Mouse (Mus musculus) liver, adult 2 months (tissue): ENCODE data around the gene Srbd1. TPM values are rescaled to one million over a fixed set of nuclear protein-coding genes. Genes with fewer than 3 reads are reported as not detected.
A peak's percentile ranks its signal among the peaks of the same experiment; 100 is the strongest.

Experiments
- DNase-seq: peaks from one replicate; pipeline ENCODE4 v3.0.0-alpha.2; 2011; ENCODE audit warnings: low read depth, low spot score; ENCODE audit errors: extremely low read depth
- H3K27ac ChIP-seq: fragments of 200-500 bp; replicated peaks from 2 replicates; pipeline ENCODE4 v1.5.1; 2012; ENCODE audit warnings: low read depth, mild to moderate bottlenecking, control low read depth, inconsistent platforms, low read length; ENCODE audit not compliant: insufficient read depth
- H3K27me3 ChIP-seq: fragments of 200-500 bp; 2 replicates; pipeline ENCODE4 v1.6.1; 2012; ENCODE audit warnings: mild to moderate bottlenecking, moderate library complexity, low read length, inconsistent platforms; ENCODE audit not compliant: control insufficient read depth, insufficient read depth
- H3K36me3 ChIP-seq: fragments of 200-500 bp; 2 replicates; pipeline ENCODE4 v1.6.1; 2012; ENCODE audit warnings: low read length, inconsistent platforms; ENCODE audit not compliant: control insufficient read depth, insufficient read depth
- H3K4me1 ChIP-seq: fragments of 200-500 bp; 2 replicates; pipeline ENCODE4 v1.6.1; 2011; ENCODE audit warnings: low read length; ENCODE audit not compliant: control insufficient read depth, insufficient read depth
- H3K4me3 ChIP-seq: fragments of 200-500 bp; 2 replicates; pipeline ENCODE4 v1.5.1; 2011; ENCODE audit warnings: low read depth, mild to moderate bottlenecking, control low read depth, low read length, moderate library complexity; ENCODE audit not compliant: insufficient read depth
- H3K79me2 ChIP-seq: fragments of 200-500 bp; 2 replicates; pipeline ENCODE4 v1.6.1; 2012; ENCODE audit warnings: inconsistent platforms, mild to moderate bottlenecking, low read length, moderate library complexity; ENCODE audit not compliant: control insufficient read depth, insufficient read depth
- H3K9ac ChIP-seq: fragments of 200-500 bp; 2 replicates; pipeline ENCODE4 v1.6.1; 2012; ENCODE audit warnings: low read depth, mild to moderate bottlenecking, control low read depth, inconsistent platforms, low read length
- CTCF ChIP-seq: fragments of 200-500 bp; IDR thresholded peaks from 2 replicates; pipeline ENCODE4 v1.5.1; 2011; ENCODE audit warnings: low read depth, low read length, control low read depth
- POLR2A ChIP-seq: fragments of 200-500 bp; IDR thresholded peaks from 2 replicates; pipeline ENCODE4 v1.6.1; 2011; ENCODE audit warnings: low read length, control low read depth; ENCODE audit not compliant: insufficient read depth; ENCODE audit errors: extremely low read depth
- WGBS: fragments of 180-500 bp; shearing (Covaris S2); methylation state at CpG from one replicate; pipeline ENCODE4 v1.1.7; 2018; 5-methylcytosine and 5-hydroxymethylcytosine counted together
- polyA plus RNA-seq: library from polyadenylated mRNA; depleted of rRNA; stranded (reverse); fragments of >200 nt; gene quantifications from 2 replicates; pipeline ENCODE4 v1.2.3, GENCODE M21; 2012
- total RNA-seq: library from RNA; depleted of rRNA; stranded (reverse); fragments of >200 nt; gene quantifications from 2 replicates; pipeline ENCODE4 v1.2.3, GENCODE M21; 2014

Srbd1 gene
- total and polyA plus RNA-seq, 2 experiments, result 2.1 to 20.9 TPM

DNA sequence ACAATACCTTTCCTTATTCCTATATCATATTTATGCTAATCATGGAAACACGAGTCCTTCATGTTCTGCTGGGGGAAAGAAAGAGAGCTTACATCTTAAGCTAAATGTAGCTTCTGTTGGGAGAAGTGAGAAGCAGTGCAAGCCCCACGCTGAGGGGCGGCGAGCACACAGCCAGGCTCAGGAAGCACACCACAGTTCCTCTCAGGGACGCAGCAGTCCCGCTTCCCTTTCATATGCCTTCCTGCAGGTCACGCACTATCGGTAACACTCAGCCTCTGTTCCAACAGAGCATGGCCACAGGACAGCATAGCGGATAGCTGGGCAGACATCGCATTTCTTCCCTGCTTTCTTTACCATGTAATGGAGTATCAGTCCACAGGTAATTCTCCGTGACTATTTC is 66.9 kb downstream of the Srbd1 start:
- no peaks in the 10 kb centered on the region for H3K4me1 ChIP-seq
- H3K79me2 ChIP-seq, result no peaks in the 10 kb centered on the region
- no peaks in the 10 kb centered on the region for H3K27me3 ChIP-seq
- H3K27ac ChIP-seq, result no peak overlapping the region
- H3K36me3 ChIP-seq, result no peaks in the 10 kb centered on the region
- TF ChIP-seq POLR2A, result no peak
- TF ChIP-seq CTCF, result no peak
- DNase-seq, result no peak
- no peak overlapping the region for H3K4me3 ChIP-seq
- WGBS, result 84% methylated on average over 11 of the region's 11 CpGs
- no peak overlapping the region for H3K9ac ChIP-seq

DNA sequence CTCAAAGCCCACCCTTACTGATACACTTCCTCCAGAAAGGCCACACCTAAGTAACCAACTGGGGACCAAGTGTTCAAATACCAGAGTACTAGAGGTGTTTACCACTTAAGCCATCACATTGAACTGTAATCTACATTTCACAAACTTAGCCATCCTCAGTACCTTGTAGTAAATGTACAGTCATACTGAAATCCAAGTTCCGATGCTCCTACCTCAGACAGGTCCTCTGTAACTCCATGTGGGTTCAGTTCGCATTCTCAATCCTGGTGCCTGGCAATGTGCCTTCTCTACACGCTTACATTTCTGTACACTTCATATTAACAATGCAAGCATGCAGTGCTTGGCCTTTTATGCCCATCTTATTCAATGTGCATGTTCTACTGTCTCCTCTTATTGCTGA is 77.5 kb downstream of the Srbd1 start:
- H3K9ac ChIP-seq, result no peak overlapping the region
- peaks cover 6% of the 10 kb centered on the region; the same call in 1 of the 2 replicates for H3K4me1 ChIP-seq
- DNase-seq, result no peak
- no peaks in the 10 kb centered on the region for H3K27me3 ChIP-seq
- no peaks in the 10 kb centered on the region for H3K79me2 ChIP-seq
- H3K4me3 ChIP-seq, result no peak overlapping the region
- no peaks in the 10 kb centered on the region for H3K36me3 ChIP-seq
- no peak overlapping the region for H3K27ac ChIP-seq
- no peak for TF ChIP-seq POLR2A
- no peak for TF ChIP-seq CTCF
- WGBS, result 97% methylated on average over 3 of the region's 3 CpGs

DNA sequence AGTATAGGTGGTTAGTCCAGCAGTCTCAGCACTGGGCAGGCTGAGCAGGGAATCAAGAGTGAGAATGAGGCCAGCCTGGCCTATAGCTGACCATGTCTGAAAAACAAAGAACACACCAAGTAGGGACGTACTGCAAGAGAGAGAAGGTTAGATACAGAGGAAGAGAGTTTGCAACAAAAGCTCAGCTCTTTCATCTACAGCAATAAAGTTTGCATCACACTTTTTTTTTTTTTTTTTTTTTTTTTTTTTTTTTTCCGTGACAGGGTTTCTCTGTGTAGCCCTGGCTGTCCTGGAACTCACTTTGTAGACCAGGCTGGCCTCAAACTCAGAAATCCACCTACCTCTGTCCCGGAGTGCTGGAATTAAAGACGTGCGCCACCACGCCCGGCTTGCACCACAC is 79.1 kb downstream of the Srbd1 start:
- no peak overlapping the region for H3K9ac ChIP-seq
- no peaks in the 10 kb centered on the region for H3K27me3 ChIP-seq
- H3K4me3 ChIP-seq, result no peak overlapping the region
- no peak for DNase-seq
- no peaks in the 10 kb centered on the region for H3K36me3 ChIP-seq
- no peak overlapping the region for H3K27ac ChIP-seq
- H3K4me1 ChIP-seq, result peaks cover 6% of the 10 kb centered on the region; the same call in 1 of the 2 replicates
- TF ChIP-seq CTCF, result no peak
- 92% methylated on average over 7 of the region's 7 CpGs for WGBS
- H3K79me2 ChIP-seq, result no peaks in the 10 kb centered on the region

DNA sequence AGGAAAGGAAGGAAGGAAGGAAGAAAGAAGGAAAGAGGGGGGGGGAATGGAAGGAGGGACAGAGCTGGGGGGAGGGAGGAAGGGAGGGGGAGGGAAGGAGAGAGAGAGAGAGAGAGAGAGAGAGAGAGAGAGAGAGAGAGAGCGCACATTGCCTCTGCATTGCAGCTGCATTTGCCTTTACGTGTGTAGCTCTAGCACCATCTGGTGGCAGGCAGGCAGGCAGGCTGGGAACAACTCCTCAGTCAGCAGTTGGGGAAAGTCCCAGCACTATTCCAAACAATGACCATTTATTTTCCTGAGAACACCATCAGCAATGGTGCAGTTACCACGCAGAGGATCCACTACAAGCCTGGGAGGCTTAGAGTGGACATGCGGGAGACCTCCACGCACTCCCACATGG is 81.5 kb downstream of the Srbd1 start:
- no peaks in the 10 kb centered on the region for H3K79me2 ChIP-seq
- no peaks in the 10 kb centered on the region; the same call in 1 of the 2 replicates for H3K36me3 ChIP-seq
- H3K9ac ChIP-seq, result no peak overlapping the region
- peak; percentile 55 for DNase-seq
- H3K4me1 ChIP-seq, result peaks cover 3% of the 10 kb centered on the region; the same call in 1 of the 2 replicates
- no peak overlapping the region; the same call in 1 of the 2 replicates for H3K4me3 ChIP-seq
- TF ChIP-seq POLR2A (no peak), CTCF (peak; percentile 98)
- 17% methylated on average over 5 of the region's 5 CpGs for WGBS
- no peaks in the 10 kb centered on the region for H3K27me3 ChIP-seq
- no peak overlapping the region for H3K27ac ChIP-seq

DNA sequence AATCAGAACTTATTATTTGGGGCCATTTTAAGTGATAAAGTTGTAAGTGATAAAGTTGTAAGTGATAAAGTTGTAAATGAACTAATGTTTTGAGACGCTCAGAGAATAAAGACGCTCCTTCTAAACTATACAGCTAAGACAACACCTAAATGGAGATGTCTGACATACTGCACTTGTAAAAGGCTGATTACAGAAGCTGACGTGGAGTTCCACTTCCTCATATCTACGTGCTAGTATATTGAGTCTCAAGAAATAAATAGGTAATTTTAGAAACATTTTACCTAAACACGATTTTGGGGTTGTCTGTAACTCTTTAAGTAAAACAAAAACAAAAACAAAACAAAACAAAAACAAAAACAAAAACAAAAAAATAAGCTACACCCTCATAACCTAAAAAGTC is 84.1 kb downstream of the Srbd1 start:
- no peak for DNase-seq
- no peaks in the 10 kb centered on the region for H3K79me2 ChIP-seq
- no peak overlapping the region for H3K27ac ChIP-seq
- 90% methylated on average over 5 of the region's 5 CpGs for WGBS
- H3K9ac ChIP-seq, result no peak overlapping the region
- TF ChIP-seq CTCF (no peak), POLR2A (no peak)
- peaks cover 3% of the 10 kb centered on the region; the same call in 1 of the 2 replicates for H3K4me1 ChIP-seq
- peaks cover 1% of the 10 kb centered on the region for H3K36me3 ChIP-seq
- no peak overlapping the region for H3K4me3 ChIP-seq
- no peaks in the 10 kb centered on the region for H3K27me3 ChIP-seq

DNA sequence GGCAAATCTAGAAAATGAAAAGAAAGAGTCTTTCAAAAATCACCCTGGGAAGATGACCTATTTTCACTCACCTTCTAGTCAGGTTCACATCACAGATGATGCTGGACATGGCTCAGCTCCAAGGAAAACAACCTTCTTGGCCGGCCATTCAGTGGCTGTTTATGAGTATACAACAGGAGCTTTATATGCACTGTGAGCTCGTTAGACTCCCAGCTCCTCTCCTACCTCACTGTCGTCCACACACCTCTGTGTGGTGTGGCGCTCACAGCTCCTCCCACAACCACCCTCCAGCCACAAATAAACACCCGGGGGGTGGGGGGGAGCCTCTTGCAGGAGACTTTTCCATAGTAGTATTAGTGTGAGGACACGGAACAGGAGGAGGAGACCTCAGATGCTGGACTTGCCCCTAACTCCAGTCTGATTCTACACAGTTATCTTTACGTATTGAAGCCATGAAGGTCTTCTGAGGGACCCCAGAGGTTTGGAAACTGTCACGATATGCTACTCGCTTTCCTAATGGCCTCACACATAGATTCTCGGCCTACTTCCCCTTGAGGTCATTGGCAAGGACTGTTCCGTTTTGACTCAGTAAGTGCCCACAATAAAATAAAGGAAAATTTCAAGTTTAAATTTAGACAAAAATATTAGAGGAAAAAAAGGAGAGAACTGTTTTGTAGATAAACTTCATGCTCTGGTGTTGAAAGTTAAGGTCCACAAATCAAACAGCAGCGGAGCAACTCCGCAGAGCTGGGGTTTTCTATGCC is 104.6 kb downstream of the Srbd1 start:
- 74% methylated on average over 13 of the region's 13 CpGs for WGBS
- no peaks in the 10 kb centered on the region for H3K27me3 ChIP-seq
- no peak overlapping the region for H3K4me3 ChIP-seq
- peak; percentile 65 for DNase-seq
- H3K79me2 ChIP-seq, result no peaks in the 10 kb centered on the region
- no peaks in the 10 kb centered on the region for H3K4me1 ChIP-seq
- H3K9ac ChIP-seq, result no peak overlapping the region
- no peak overlapping the region for H3K27ac ChIP-seq
- TF ChIP-seq CTCF (no peak), POLR2A (no peak)
- H3K36me3 ChIP-seq, result peaks cover 3% of the 10 kb centered on the region; the same call in 1 of the 2 replicates
